10 mouse cellular contexts compared by ENCODE assay signal in the genomic region with DNA sequence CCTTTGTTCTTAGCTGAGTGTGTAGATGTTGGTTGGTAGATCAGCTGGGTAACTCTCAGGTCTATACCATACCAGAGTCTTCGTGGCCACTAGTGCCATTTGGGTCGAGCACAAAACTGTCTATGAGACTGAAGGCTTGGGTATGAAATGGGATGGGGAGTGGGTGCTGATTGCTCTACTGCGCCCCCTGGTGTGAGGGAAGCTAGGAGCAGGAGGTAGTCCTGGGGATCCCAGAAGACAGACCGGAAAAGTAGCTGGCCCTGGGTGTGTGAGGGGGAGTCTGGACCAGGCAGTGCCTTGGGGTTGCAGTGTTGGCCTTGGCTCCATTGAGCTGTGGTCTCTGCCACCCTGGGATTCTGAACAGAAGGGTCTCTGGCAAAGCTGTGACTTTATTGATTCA. TPM values are rescaled to one million over a fixed set of nuclear protein-coding genes. Genes with fewer than 3 reads are reported as not detected.
DNase-seq lines count a peak whose midpoint lies in the region; ATAC-seq and TF ChIP-seq lines count a peak whose summit lies in the region.
"Had no signal": no experiment of that assay in that cellular context is flagged by ENCODE, and none has a peak within 500 bp of the region (broad histone marks: within the 10 kb centered on the region; RNA-seq: fewer than 3 reads in every experiment).

No protein-coding gene starts in this region.

- H3K9ac ChIP-seq in intestine, postnatal 0 days (ENCODE audit: low read depth, low read length), result no peak overlapping the region
- no peak overlapping the region for H3K9ac ChIP-seq in intestine, embryonic 15.5 days
- no peak overlapping the region for H3K9ac ChIP-seq in liver, embryonic 11.5 days (ENCODE audit: low read depth, low read length)
- H3K9ac ChIP-seq: embryonic facial prominence, embryonic 15.5 days; limb, embryonic 15.5 days had no signal

- H3K4me1 ChIP-seq in intestine, postnatal 0 days (replicated peaks; ENCODE audit: control insufficient read depth, insufficient read depth, low read length), result no peaks in the 10 kb centered on the region
- no peaks in the 10 kb centered on the region for H3K4me1 ChIP-seq in intestine, embryonic 15.5 days (replicated peaks)
- H3K4me1 ChIP-seq in liver, embryonic 11.5 days (replicated peaks; ENCODE audit: control insufficient read depth, insufficient read depth, low read length), result no peaks in the 10 kb centered on the region
- H3K4me1 ChIP-seq in spleen, adult 2 months (ENCODE audit: control insufficient read depth, insufficient read depth, insufficient read length), result no peaks in the 10 kb centered on the region
- H3K4me1 ChIP-seq: embryonic facial prominence, embryonic 15.5 days had no signal

- peak; percentile 70 for TF ChIP-seq CTCF in intestine, postnatal 0 days (IDR thresholded peaks at IDR 0.05; ENCODE audit: low read depth)
- TF ChIP-seq CTCF in spleen, adult 2 months (IDR thresholded peaks at IDR 0.05; ENCODE audit: extremely low read depth, insufficient read depth, insufficient read length, insufficient replicate concordance), result peak; percentile 49; the same call in 1 of the 2 replicates

- 60% methylated on average over 4 of the region's 4 CpGs for WGBS in intestine, postnatal 0 days
- WGBS in intestine, embryonic 15.5 days, result 62% methylated on average over 4 of the region's 4 CpGs
- 43% methylated on average over 4 of the region's 4 CpGs for WGBS in liver, embryonic 11.5 days
- WGBS in spleen, adult 2 months, result 62% methylated on average over 4 of the region's 4 CpGs

- DNase-seq in CD8-positive naive resting alpha-beta T cell, adult 2 months (ENCODE audit: low read depth in 2 of 2, low spot score in 2 of 2), result peak; percentile 33 to 59
- peak; percentile 65 for DNase-seq in adrenal gland, postnatal 10 days
- no peak for DNase-seq in liver, embryonic 11.5 days (ENCODE audit: low spot score)
- peak in 1 of 2 experiments; percentile 59 for DNase-seq in spleen, adult 2 months (ENCODE audit: low read depth in 1 of 2, low spot score in 2 of 2)
- no peak for DNase-seq in right cerebral cortex, adult 2 months (ENCODE audit: low spot score in 2 of 2)
- DNase-seq in frontal cortex, postnatal 10 days (ENCODE audit: low spot score in 2 of 2), result no peak

- no peaks in the 10 kb centered on the region for H3K9me3 ChIP-seq in intestine, postnatal 0 days (ENCODE audit: control insufficient read depth)
- no peaks in the 10 kb centered on the region for H3K9me3 ChIP-seq in intestine, embryonic 15.5 days
- H3K9me3 ChIP-seq in liver, embryonic 11.5 days (ENCODE audit: control insufficient read depth, low read length), result no peaks in the 10 kb centered on the region
- H3K9me3 ChIP-seq: embryonic facial prominence, embryonic 15.5 days; limb, embryonic 15.5 days had no signal

- no peak overlapping the region for H3K4me2 ChIP-seq in intestine, postnatal 0 days (replicated peaks; ENCODE audit: low read depth)
- H3K4me2 ChIP-seq in intestine, embryonic 15.5 days (replicated peaks), result no peak overlapping the region
- H3K4me2 ChIP-seq in liver, embryonic 11.5 days, result no peak overlapping the region
- H3K4me2 ChIP-seq: embryonic facial prominence, embryonic 15.5 days; limb, embryonic 15.5 days had no signal

- H3K27me3 ChIP-seq in intestine, postnatal 0 days (replicated peaks; ENCODE audit: control insufficient read depth, insufficient read depth, low read length), result no peaks in the 10 kb centered on the region
- no peaks in the 10 kb centered on the region for H3K27me3 ChIP-seq in intestine, embryonic 15.5 days (replicated peaks)
- H3K27me3 ChIP-seq in liver, embryonic 11.5 days (replicated peaks; ENCODE audit: control insufficient read depth, insufficient read depth, low read length), result no peaks in the 10 kb centered on the region
- no peaks in the 10 kb centered on the region for H3K27me3 ChIP-seq in spleen, adult 2 months (ENCODE audit: control insufficient read depth, insufficient read depth, low read length)
- H3K27me3 ChIP-seq: embryonic facial prominence, embryonic 15.5 days; limb, embryonic 15.5 days had no signal

- no peak overlapping the region for H3K27ac ChIP-seq in intestine, postnatal 0 days (ENCODE audit: low read depth, low read length)
- no peak overlapping the region for H3K27ac ChIP-seq in intestine, embryonic 15.5 days
- H3K27ac ChIP-seq in liver, embryonic 11.5 days (ENCODE audit: low read depth, low read length), result no peak overlapping the region
- H3K27ac ChIP-seq in spleen, adult 2 months (ENCODE audit: insufficient read depth, low read length), result no peak overlapping the region
- H3K27ac ChIP-seq: embryonic facial prominence, embryonic 15.5 days; limb, embryonic 15.5 days had no signal

- peaks cover 34% of the 10 kb centered on the region; the same call in 1 of the 2 replicates for H3K36me3 ChIP-seq in intestine, postnatal 0 days (ENCODE audit: control insufficient read depth, insufficient read depth)
- 0 out of 2 replicates have a peak, but pooled peaks cover 4% of the 10 kb centered on the region for H3K36me3 ChIP-seq in intestine, embryonic 15.5 days
- peaks cover 10% of the 10 kb centered on the region for H3K36me3 ChIP-seq in liver, embryonic 11.5 days (ENCODE audit: control insufficient read depth, insufficient read depth, low read length)
- H3K36me3 ChIP-seq in spleen, adult 2 months (ENCODE audit: control insufficient read depth, insufficient read depth, low read length), result peaks cover 36% of the 10 kb centered on the region

- no peak for ATAC-seq in intestine, postnatal 0 days
- ATAC-seq in intestine, embryonic 15.5 days, result no peak
- 0 out of 2 replicates have a peak, but pooled peaks have one; percentile 13 for ATAC-seq in liver, embryonic 11.5 days (replicated peaks; ENCODE audit: low FRiP score)

- TF ChIP-seq POLR2A in spleen, adult 2 months (IDR thresholded peaks at IDR 0.05; ENCODE audit: low read depth, low read length), result no peak

- no peak overlapping the region for H3K4me3 ChIP-seq in intestine, postnatal 0 days (ENCODE audit: low read depth, low read length)
- no peak overlapping the region for H3K4me3 ChIP-seq in intestine, embryonic 15.5 days (replicated peaks)
- H3K4me3 ChIP-seq in liver, embryonic 11.5 days (ENCODE audit: low read depth, low read length), result no peak overlapping the region
- no peak overlapping the region for H3K4me3 ChIP-seq in spleen, adult 2 months (ENCODE audit: extremely low read depth, insufficient read depth, insufficient read length)
- H3K4me3 ChIP-seq: embryonic facial prominence, embryonic 15.5 days; limb, embryonic 15.5 days had no signal

RNA-seq across cellular contexts. Expression of gene Cerk, which starts 48.3 kb away (rescaled TPM):
- polyA plus RNA-seq in intestine, postnatal 0 days (2015; fragmentation: Nextera tagmentation; extraction: Ambion mirVana), result 4.1 and 4.2 TPM in 2 replicates
- 8.4 and 8.9 TPM in 2 replicates for polyA plus RNA-seq in intestine, embryonic 15.5 days (2015; fragmentation: Nextera tagmentation; extraction: Ambion mirVana)
- 10 to 100 TPM; 21.1 to 26.4 TPM for total RNA-seq in adrenal gland, postnatal 10 days (2021)
- polyA plus RNA-seq in liver, embryonic 11.5 days (2014; fragmentation: Nextera tagmentation; extraction: Ambion mirVana), result 8.4 and 8.5 TPM in 2 replicates
- polyA plus RNA-seq in spleen, adult 2 months (2012; rRNA removed), result 64.4 and 82.8 TPM in 2 replicates

Comparison
In these comparisons a context has a peak if more than half of its experiments do, and no peak if none do; other contexts are left out.
1. DNase-seq: peak in CD8-positive naive resting alpha-beta T cell, adult 2 months (2 of 2) and adrenal gland, postnatal 10 days (single experiment); none in liver, embryonic 11.5 days (single experiment), right cerebral cortex, adult 2 months (0 of 2) and frontal cortex, postnatal 10 days (0 of 2).